Mouse (Mus musculus): ENCODE measurements around the gene Fam53b.

DNA sequence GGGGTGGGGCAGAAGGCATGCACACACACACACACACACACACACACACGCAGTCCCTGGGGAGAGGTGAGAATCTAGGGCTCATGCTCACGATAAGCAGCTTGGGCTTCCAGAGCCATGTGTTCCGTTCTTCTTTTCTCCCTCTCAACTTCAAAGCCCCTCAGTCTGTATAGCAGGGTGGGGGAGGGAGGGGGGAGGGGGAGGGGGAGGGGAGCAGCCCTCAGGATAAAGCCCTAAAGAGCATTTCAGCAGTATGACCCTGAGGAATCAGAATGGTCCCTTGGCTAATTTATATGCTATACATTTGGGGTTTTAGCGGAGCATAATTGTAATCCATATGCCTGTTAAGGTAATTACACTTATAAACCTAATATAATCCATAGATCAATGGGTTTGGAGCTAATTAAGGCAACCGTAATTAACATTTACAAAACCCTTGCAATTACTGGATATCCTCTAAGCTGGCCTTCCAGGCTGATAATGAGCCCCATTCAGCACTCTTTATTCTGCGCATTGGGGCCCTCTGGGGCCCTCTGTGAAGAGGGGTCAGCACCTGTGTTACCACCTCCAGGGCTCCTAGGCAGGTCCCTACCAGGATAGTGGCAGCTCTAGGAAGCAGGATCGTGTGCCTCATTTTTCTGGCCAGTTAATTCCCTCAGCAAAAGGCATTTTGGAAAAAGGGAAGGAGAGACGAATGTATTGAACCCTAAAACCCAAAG, 147.9 kb downstream of the Fam53b start:
- TF ChIP-seq CTCF (IDR thresholded peaks at IDR 0.05; ENCODE audit: low read depth) (no peak), EP300 (IDR thresholded peaks at IDR 0.05; ENCODE audit: low read depth) (no peak)

Measured in liver, embryonic 14.5 days (tissue).